Mouse (Mus musculus) layer of hippocampus, postnatal 10 days (tissue): Measurements from ENCODE around the gene Ngf. TPM values are rescaled to one million over a fixed set of nuclear protein-coding genes. Genes with fewer than 3 reads are reported as not detected.

Source experiments
- DNase-seq, 2 experiments: peaks; one replicate each; pipeline ENCODE4 v3.0.0; 2021; ENCODE audit warnings: low spot score in 2 of 2
- total RNA-seq, 2 experiments: library from RNA; stranded (reverse); gene quantifications; 2 replicates each; pipeline ENCODE4 v1.2.3; 2021

Gene Ngf
- total RNA-seq, 2 experiments from 2014 or later: 5.4 to 7.3 TPM

- peak in 1 of 2 experiments; percentile 19 for DNase-seq
Observed at GRCm38 (mm10) chr3:102506061-102506460, 36.3 kb downstream of the Ngf start.

- no peak for DNase-seq
Observed at GRCm38 (mm10) chr3:102507666-102508260, 38.0 kb downstream of the Ngf start.

GRCm38 (mm10) chr3:102508455-102508854 is 38.7 kb downstream of the Ngf start:
- no peak for DNase-seq

- DNase-seq: no peak
Observed at GRCm38 (mm10) chr3:102509601-102510000, 39.9 kb downstream of the Ngf start.

GRCm38 (mm10) chr3:102516937-102517336 is 47.2 kb downstream of the Ngf start:
- DNase-seq: no peak

GRCm38 (mm10) chr3:102521061-102521460 is 51.3 kb downstream of the Ngf start:
- no peak for DNase-seq

- no peak for DNase-seq
Observed at GRCm38 (mm10) chr3:102523711-102524110, 54.0 kb downstream of the Ngf start.

GRCm38 (mm10) chr3:102524951-102525350 is 55.2 kb downstream of the Ngf start:
- DNase-seq: no peak

- DNase-seq: no peak
Observed at GRCm38 (mm10) chr3:102525856-102526255, 56.1 kb downstream of the Ngf start.

- no peak for DNase-seq
Observed at GRCm38 (mm10) chr3:102526481-102526880, 56.8 kb downstream of the Ngf start.

- no peak for DNase-seq
Observed at GRCm38 (mm10) chr3:102534744-102535143, 65.0 kb downstream of the Ngf start.

- DNase-seq: no peak
Observed at GRCm38 (mm10) chr3:102543646-102544045, 73.9 kb downstream of the Ngf start.

GRCm38 (mm10) chr3:102547536-102547935 is 77.8 kb downstream of the Ngf start:
- DNase-seq: no peak

- no peak for DNase-seq
Observed at GRCm38 (mm10) chr3:102553935-102554670, 84.4 kb downstream of the Ngf start.

GRCm38 (mm10) chr3:102556108-102556507 is 86.4 kb downstream of the Ngf start:
- DNase-seq: no peak

- DNase-seq: no peak
Observed at GRCm38 (mm10) chr3:102556645-102557044, 86.9 kb downstream of the Ngf start.
